Mouse (Mus musculus): Measurements from ENCODE around the gene Clns1a.

Clns1a gene

DNA sequence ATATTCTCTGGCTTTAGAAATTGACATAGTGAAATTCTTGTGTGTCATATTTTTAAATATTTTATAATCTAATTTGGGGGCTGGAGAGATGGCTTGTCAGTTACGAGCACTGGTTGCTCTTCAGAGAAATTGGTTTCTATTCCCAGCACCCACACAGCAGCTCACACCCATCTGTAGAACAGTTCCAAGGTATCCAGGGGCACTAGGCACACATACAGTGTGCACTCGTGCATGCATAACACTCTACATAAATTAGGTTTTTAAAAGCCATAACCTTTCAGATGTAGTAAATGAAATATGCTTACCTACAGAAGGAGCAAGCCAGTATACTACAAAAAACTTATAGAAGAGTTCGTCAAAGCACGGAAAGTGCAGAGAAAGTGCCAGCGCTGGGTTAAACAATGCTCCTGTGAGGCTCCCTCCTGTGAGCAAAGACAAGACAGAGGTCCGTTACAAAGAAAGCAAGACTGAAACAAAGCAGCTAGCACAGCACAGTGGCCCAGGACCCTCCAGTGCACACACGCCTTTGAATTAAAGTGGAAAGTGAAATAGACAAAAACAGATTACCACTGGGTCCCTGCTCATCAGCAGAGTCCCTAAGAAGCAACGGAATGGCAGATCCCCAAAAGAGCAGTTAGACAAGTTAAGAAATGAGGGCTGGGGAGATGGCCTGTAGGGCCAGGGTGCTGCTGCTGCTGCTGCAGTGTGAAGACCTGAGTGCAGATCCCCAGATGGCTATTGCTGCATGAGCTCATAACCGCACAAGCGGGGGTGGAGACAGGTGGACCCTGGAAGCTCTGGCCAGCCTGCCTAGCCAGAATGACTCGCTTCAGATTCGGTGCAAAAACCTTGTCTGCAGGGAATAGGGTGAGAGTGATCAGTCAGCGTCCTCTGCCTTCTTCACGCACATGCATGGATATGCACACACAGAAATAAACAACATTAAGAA, 32.5 kb downstream of the Clns1a start:
- DNase-seq: no peak

DNA sequence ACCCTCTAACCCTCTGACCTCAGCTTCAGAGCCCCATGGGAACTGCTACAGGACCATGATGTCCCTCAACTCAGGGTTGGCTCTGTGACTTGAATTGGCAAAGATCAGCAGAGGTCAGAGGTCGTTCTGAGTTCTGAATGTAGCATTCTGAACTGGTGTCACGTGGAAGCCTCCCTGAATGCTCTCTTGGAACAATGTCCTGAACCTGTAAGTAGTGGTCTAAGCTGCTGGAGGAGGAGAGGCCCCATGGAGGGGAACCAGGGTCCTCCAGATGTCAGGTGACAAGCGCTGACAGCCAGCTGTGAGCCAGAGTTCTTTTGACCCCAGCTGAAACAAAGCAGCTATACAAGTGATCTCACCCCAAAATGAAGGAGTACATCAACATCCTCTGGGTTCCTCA, 34.0 kb downstream of the Clns1a start:
- DNase-seq: no peak

GRCm38 (mm10) chr7:97733606-97734005, 37.2 kb downstream of the Clns1a start:
- DNase-seq: no peak

GRCm38 (mm10) chr7:97735021-97735420, 38.6 kb downstream of the Clns1a start:
- no peak for DNase-seq

GRCm38 (mm10) chr7:97735886-97736420, 39.5 kb downstream of the Clns1a start:
- DNase-seq: no peak

- DNase-seq: no peak
Observed at GRCm38 (mm10) chr7:97737256-97737637, 40.8 kb downstream of the Clns1a start.

- DNase-seq: peak; percentile 80
Observed at GRCm38 (mm10) chr7:97737638-97738456, 41.4 kb downstream of the Clns1a start, which contains the start of gene Aqp11. Gene Aqp11 (minus strand): TSS chr7:97738289.

DNA sequence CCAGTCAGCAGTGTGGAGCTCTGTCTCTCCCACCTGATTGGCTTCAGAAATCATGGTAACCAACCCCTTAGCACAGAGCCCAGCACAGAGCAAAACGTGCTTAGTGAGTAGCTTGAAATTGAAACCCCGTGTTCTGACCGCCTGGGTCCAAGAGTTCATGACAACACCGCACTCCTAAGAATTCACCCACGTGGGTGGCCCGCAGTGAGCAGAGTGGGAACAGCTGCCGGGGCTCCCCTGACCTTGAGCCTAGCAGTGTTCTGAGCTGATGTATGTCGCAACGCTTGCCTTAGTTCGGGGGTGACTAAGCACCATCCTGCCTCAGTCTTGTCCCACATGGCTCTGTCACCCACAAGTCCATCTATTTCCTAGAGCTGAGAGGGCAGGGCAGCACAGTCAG, 44.5 kb downstream of the Clns1a start:
- DNase-seq: no peak

DNA sequence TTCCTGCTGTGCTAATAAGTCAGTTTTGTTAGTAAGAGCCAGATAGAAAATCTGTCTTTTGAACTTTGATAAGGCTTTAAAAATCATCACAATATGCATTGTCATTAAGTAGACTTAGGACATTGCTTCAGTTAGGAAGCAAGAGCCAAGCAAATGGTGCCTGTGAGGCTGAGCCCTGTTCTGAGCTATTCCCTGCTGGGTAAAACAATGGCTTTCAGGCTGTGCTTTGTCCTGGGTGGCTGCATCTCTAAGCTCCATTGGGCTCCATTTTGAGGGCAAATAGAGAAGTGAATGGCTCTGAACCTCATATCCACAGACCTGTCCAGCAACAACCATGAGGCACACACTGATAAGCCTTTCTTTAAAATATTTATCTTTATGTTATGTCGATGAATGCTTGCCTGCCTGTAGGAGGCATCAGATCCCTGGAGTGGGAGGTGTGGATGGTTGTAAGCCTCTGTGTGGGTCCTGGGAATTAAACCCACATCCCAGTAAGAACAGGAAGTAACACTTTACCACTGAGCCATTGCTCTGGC, 45.4 kb downstream of the Clns1a start:
- DNase-seq: no peak

DNA sequence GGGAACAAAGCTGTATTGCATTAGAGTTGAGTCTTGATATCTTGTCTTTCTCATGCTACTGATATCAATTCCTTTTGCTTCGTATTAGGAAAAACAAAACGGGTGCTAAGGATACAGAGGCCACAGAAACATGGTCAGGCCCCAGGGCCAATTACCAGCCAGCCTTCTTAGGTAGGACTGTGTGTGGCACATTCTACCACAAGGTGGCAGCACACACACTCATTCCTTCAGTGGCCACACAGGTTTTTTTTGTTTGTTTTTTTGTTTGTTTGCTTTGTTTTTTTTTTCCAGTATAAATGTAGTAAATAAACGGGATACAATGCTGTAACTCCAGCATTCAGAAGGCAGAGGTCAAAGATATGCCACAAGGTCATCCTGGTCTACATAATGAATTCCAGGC, 48.9 kb downstream of the Clns1a start:
- no peak for DNase-seq

GRCm38 (mm10) chr7:97747176-97747707, 50.8 kb downstream of the Clns1a start:
- DNase-seq: no peak

- peak; percentile 78 for DNase-seq
Observed at GRCm38 (mm10) chr7:97747787-97748497, 51.5 kb downstream of the Clns1a start.

- DNase-seq: peak; percentile 40
Observed at GRCm38 (mm10) chr7:97748527-97749206, 52.2 kb downstream of the Clns1a start.

DNA sequence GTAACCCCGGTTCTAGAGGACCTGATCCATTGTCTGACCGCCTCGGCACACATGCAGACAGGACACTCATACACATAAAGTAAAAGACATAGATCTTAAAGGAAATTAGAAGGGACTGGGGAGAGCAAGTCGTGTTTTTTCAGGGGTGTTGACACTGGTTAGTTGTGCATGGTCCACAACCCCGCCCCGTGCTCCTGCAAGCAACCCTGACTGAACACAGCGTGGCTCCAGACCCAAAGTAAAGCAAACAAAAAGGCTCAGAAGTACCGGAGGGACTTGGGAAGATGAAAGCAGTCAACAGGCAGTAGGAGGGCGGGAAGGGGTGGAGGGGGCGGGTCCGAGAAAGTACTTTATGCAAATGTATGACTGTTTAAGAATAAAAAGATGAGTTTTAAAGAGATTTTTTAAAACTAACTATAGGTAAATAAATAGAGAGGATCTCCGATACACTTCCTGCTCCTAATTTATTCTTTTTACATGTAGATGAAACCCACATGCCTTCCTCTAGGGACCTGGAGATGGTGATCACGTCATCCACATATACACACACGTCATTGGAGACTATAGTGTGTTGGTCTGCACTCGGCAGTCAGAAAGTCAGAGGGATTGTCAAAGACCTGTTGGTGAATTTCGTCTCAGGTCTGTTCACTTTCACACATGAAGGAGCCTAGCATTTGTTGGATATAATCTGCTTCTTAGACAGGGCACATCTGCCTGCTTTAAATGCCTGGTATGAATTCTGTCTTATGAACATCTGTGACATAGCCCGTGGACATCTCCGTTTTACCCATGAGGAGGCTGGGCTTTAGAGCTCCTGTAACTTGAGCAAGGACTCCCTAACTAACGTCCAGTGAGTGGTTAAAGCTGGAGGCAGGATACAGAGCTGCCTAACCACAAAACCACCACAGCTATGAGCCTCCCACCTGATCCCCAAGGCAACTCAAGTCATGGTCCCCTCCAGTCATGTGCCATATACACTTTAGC, 53.1 kb downstream of the Clns1a start:
- DNase-seq: no peak

- DNase-seq: peak; percentile 89
Observed at GRCm38 (mm10) chr7:97756967-97757881, 60.8 kb downstream of the Clns1a start.

DNA sequence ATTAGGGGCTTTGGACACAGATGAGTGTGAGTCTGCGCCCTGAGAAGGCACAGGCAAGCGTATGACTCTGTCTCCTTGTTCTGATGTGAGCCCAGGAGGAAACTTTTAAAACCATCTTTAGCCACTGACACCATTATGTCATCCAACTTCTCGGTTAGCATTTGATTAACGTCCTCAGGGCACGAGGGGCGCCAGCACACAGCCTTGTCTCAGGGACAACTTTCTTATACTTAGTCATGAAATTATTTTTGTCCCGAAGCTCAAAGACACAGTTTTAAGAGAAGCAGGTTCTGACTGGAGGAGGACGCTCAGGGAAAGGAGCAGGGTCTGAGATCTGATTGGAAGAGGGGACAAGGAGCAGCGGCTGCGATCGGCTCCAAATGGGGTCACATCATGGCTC, 68.2 kb downstream of the Clns1a start:
- DNase-seq: no peak

DNA sequence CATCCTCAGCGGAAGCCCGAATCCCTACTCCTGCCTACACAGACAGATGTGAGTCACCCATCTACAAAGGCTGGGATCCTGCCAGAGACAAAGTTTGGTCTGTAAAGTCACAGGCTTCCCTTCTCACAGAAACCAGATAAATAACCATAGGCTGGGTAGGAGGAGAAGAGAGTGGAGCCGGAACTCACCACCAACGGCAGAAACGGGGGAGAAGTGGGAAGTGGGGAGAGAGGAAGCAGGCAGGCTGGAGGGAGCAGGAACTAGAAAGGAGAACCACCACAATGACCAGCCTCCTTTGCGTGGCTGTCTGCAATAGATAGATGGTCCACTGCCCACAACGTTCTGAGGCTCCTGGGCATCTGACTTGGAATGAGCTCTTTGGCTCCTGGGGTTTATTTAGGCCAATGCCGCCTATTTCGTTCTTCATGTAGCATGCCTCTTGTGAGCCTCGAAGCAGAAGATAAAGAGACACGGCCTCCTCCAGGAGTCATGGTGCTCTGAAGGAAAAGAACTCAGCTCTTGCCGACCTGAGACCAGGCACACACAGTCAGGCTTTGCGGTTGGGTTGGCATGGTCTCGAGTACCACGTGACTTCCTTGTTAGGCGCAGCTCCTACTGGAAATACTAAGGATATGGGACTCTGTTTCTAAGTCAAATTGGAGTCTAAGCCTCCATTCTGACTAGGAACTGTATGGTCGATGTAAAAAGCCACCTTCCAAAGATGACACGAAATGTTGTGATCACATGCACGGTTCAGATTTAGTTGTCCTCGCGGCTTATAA, 68.9 kb downstream of the Clns1a start:
- peak; percentile 68 for DNase-seq

DNA sequence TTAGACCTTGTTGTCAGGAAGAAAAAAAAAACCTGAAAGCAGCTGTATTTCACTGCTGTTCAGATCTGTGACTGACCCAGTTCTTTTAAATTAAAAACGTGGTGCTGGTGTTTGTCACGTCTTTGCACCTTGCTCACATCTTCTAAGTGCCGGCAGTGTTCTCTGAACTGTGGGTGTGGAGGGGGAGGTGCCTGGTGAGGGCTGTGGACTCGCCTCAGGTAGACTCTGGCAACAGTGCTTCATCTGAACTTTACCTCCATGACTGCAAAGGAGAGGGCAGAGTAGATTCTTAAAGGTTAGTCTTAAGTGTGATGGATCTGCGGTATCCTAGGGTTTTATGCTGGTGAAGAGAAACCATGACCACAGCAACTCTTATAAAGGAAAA, 69.5 kb downstream of the Clns1a start:
- DNase-seq: no peak
